Comparison of ENCODE assay signal across 18 mouse cellular contexts in the genomic region with DNA sequence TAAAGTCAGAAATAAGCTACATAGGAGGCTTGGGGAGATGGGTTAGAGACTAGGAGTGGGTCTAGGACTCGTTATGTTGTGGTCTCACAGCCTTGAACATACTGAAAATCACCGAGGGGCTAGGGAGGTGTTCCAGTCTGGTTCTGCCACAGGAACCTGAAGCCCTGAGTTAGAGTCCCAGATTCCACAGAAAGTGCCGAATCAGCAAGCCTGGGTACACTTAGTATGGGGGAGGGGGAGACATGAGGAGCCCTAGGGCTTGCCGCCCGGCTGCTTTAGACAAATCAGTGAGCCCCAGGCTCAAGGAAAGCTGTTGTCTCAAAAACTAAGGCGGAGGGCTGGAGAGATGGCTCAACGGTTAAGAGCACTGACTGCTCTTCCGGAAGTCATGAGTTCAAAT.
"Had no signal": no experiment of that assay in that cellular context is flagged by ENCODE, and none has a peak within 500 bp of the region (broad histone marks: within the 10 kb centered on the region; RNA-seq: fewer than 3 reads in every experiment).

No protein-coding gene starts in this region.

- H3K27me3 ChIP-seq: heart, embryonic 15.5 days; hindbrain, embryonic 13.5 days; hindbrain, embryonic 15.5 days had no signal

- H3K9ac ChIP-seq: heart, embryonic 12.5 days; heart, embryonic 15.5 days; hindbrain, embryonic 12.5 days; hindbrain, embryonic 13.5 days; hindbrain, embryonic 14.5 days; hindbrain, embryonic 15.5 days; intestine, embryonic 15.5 days; kidney, embryonic 15.5 days had no signal

- DNase-seq: heart, postnatal 10 days; heart, postnatal 36 days; layer of hippocampus, adult 9-11 months; layer of hippocampus, postnatal 36 days had no signal

- H3K27ac ChIP-seq: heart, embryonic 13.5 days; hindbrain, embryonic 10.5 days; hindbrain, embryonic 12.5 days; hindbrain, embryonic 13.5 days; hindbrain, embryonic 14.5 days; hindbrain, embryonic 15.5 days; hindbrain, postnatal 0 days; kidney, postnatal 0 days; layer of hippocampus, adult 2 months; left cerebral cortex, adult 2 months had no signal

- H3K9me3 ChIP-seq: heart, embryonic 12.5 days; heart, embryonic 13.5 days; heart, embryonic 15.5 days; hindbrain, embryonic 10.5 days; hindbrain, embryonic 12.5 days; hindbrain, embryonic 13.5 days; hindbrain, embryonic 15.5 days; intestine, embryonic 15.5 days; kidney, embryonic 15.5 days had no signal

- H3K36me3 ChIP-seq: heart, embryonic 12.5 days; heart, embryonic 13.5 days; heart, embryonic 15.5 days; hindbrain, embryonic 10.5 days; hindbrain, embryonic 12.5 days; hindbrain, embryonic 13.5 days; hindbrain, embryonic 15.5 days; intestine, embryonic 15.5 days; kidney, embryonic 15.5 days had no signal

- H3K4me2 ChIP-seq: hindbrain, embryonic 12.5 days; hindbrain, embryonic 13.5 days; hindbrain, embryonic 14.5 days; hindbrain, embryonic 15.5 days; intestine, embryonic 15.5 days had no signal

- H3K4me3 ChIP-seq: heart, embryonic 12.5 days; heart, embryonic 13.5 days; heart, embryonic 15.5 days; hindbrain, embryonic 10.5 days; hindbrain, embryonic 12.5 days; hindbrain, embryonic 13.5 days; hindbrain, embryonic 15.5 days; intestine, embryonic 15.5 days; kidney, embryonic 15.5 days; layer of hippocampus, adult 2 months; left cerebral cortex, adult 2 months had no signal
